Mouse (Mus musculus) left cerebral cortex, adult 2 months (tissue): ENCODE results near the gene Hdac9. TPM values are rescaled to one million over a fixed set of nuclear protein-coding genes. Genes with fewer than 3 reads are reported as not detected.

Source experiments
- DNase-seq, 2 experiments: peaks; one replicate each; pipeline ENCODE4 v3.0.0; 2021 to 2022; ENCODE audit warnings: low spot score in 2 of 2, mixed read lengths in 1 of 2; ENCODE audit errors: extremely low spot score in 1 of 2
- H3K27ac ChIP-seq: fragments of 200-600 bp; 2 replicates; pipeline ENCODE4 v1.8.1; 2022
- H3K4me3 ChIP-seq: fragments of 200-600 bp; 2 replicates; pipeline ENCODE4 v1.8.1; 2022
- CTCF ChIP-seq: fragments of 200-600 bp; IDR thresholded peaks from 2 replicates; pipeline ENCODE4 v1.8.1; 2022; ENCODE audit warnings: antibody characterized with exemption, mild to moderate bottlenecking, moderate library complexity
- intact Hi-C: fragments of 180-260 bp; cut with DNase I; formaldehyde crosslinking; loops from one replicate; pipeline ENCODE4 v1.15.1; 2025
- total RNA-seq, 2 experiments: library from RNA; stranded (reverse); gene quantifications; 2 replicates each; pipeline ENCODE4 v1.2.3; 2021

The Hdac9 gene
- total RNA-seq, 2 experiments from 2014 or later, result 58.1 to 59.7 TPM

- intact Hi-C loops, result no loop called here
- no peak for DNase-seq
- H3K4me3 ChIP-seq, result no peak overlapping the region
- no peak for TF ChIP-seq CTCF
- no peak overlapping the region for H3K27ac ChIP-seq
These were observed 632.0 kb downstream of the Hdac9 start for GRCm38 (mm10) chr12:34284888-34285287.

GRCm38 (mm10) chr12:34284396-34284795 lies 632.5 kb downstream of the Hdac9 start:
- no peak overlapping the region for H3K4me3 ChIP-seq
- intact Hi-C loops, result no loop called here
- H3K27ac ChIP-seq, result no peak overlapping the region
- no peak for DNase-seq
- TF ChIP-seq CTCF, result no peak

DNA sequence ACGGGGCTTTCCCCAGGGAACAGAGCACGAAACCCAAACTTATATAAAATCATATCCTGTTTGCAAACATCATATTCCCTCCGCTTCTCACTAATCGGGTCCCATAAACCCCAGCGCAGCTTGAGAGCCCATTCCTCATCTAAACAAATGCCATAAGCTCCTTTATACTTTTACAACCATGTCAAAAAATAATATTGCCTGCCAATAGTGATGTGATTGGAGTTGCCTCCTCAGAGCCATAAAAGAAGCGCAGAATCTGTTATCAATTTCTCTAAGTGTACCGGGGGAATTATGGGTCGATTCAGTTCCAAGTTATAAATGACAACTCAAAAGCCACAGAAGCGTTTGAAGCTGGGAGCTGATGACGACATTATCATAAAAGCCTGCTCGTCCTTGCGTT lies 638.1 kb downstream of the Hdac9 start:
- intact Hi-C loops, result no loop called here
- H3K4me3 ChIP-seq, result no peak overlapping the region
- no peak for TF ChIP-seq CTCF

DNA sequence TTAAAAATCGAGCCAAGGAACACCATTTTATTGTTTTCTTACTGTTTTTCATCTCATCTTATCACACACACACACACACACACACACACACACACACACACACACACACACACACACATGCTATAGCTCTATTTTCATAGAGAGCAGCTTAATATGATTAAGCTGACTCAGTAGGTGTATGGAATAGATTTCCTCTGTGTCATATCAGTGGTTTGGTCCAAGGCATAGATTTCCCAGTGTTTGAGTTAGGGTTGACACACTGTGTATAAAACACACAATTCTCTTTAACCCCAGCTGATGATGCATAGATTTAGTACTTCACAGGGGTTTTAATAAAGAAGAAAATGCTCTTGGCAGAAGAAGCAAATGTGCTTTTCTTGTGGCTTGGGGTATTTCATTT lies 643.1 kb downstream of the Hdac9 start:
- TF ChIP-seq CTCF, result no peak
- intact Hi-C loops, result no loop called here
- Histone ChIP-seq H3K27ac (no peak overlapping the region), H3K4me3 (no peak overlapping the region)
- DNase-seq, result no peak

More for the DNA sequence above, 638.1 kb downstream of the Hdac9 start:
- H3K27ac ChIP-seq, result no peak overlapping the region
- DNase-seq, result no peak

- DNase-seq, result no peak
- intact Hi-C loops, result no loop called here
- no peak for TF ChIP-seq CTCF
- no peak overlapping the region for H3K4me3 ChIP-seq
- H3K27ac ChIP-seq, result no peak overlapping the region
These were observed 646.8 kb downstream of the Hdac9 start for GRCm38 (mm10) chr12:34270096-34270495.

DNA sequence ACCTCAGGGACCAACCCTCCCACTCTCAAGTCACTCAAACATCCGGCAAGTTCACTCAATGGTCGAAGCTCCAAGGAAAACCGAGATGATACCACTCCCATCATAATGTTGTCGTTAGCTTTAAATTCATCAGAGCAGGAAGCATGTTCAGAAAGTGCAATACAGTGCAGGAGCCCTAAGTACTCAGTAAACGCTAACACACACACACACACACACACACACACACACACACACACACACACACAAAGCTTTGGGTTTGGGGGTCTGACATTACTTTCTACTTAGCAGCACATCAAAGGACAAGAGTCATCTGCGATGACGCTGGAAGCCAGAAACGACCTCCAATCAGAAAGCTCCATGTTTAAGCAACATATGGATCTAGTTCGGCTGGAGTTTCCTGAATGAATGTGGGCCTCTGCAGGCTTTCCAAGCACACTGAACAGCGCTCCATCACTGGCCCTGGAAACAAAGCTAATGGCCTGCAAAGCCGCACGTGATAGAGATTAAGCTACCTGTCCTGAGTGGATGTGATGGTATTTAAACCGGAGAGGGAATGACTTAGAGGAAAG lies 647.3 kb downstream of the Hdac9 start:
- H3K27ac ChIP-seq, result no peak overlapping the region
- no peak for DNase-seq
- intact Hi-C loops, result no loop called here
- H3K4me3 ChIP-seq, result no peak overlapping the region
- no peak for TF ChIP-seq CTCF

DNA sequence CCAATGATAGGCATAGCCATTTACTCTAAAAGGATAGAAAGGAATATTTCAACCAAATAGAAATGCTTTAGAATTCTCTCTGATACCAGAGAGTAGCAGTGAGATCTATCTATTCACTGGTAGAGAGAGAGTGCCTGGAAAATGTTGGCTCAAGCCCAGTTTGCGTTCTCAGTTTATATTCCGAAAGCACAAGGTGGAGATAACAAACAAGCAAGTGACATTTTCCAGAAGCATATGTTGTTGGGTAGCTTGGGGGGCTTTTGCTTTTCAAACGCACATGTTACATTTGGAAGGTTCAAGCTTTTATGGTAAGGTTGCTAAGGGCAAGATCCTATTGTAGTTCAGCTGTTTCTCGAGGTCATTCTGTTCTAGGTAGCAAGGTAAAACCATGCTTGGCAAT lies 657.2 kb downstream of the Hdac9 start:
- no peak for TF ChIP-seq CTCF
- Histone ChIP-seq H3K27ac (no peak overlapping the region), H3K4me3 (no peak overlapping the region)
- intact Hi-C loops, result no loop called here
- DNase-seq, result no peak

- no peak overlapping the region for H3K27ac ChIP-seq
- intact Hi-C loops, result no loop called here
- no peak for DNase-seq
- H3K4me3 ChIP-seq, result no peak overlapping the region
- no peak for TF ChIP-seq CTCF
These were observed 667.7 kb downstream of the Hdac9 start for GRCm38 (mm10) chr12:34249160-34249559.

GRCm38 (mm10) chr12:34248193-34249121 lies 668.4 kb downstream of the Hdac9 start:
- no peak for TF ChIP-seq CTCF
- DNase-seq, result no peak
- H3K27ac ChIP-seq, result no peak overlapping the region
- H3K4me3 ChIP-seq, result no peak overlapping the region
- intact Hi-C loops, result no loop called here

DNA sequence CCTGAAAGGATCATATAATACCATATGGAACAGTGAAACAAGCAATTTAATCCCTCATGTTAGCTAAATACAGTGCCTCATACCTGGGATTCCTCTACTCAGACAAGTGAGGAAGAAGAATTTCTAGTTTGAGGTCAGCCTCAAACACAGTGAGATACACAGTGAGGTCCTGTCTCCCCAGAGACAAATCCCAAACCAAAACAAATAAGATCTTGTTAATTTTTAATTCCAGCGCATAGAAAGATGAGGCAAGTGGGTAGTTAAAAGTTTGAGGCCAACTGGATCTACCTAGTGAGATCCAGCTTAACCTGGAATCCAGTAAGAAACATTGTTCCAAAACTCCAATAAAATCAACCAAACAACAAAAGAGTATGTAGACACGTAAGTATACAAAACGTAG lies 678.1 kb downstream of the Hdac9 start:
- H3K4me3 ChIP-seq, result no peak overlapping the region
- H3K27ac ChIP-seq, result no peak overlapping the region
- no peak for DNase-seq
- intact Hi-C loops, result no loop called here
- TF ChIP-seq CTCF, result no peak

DNA sequence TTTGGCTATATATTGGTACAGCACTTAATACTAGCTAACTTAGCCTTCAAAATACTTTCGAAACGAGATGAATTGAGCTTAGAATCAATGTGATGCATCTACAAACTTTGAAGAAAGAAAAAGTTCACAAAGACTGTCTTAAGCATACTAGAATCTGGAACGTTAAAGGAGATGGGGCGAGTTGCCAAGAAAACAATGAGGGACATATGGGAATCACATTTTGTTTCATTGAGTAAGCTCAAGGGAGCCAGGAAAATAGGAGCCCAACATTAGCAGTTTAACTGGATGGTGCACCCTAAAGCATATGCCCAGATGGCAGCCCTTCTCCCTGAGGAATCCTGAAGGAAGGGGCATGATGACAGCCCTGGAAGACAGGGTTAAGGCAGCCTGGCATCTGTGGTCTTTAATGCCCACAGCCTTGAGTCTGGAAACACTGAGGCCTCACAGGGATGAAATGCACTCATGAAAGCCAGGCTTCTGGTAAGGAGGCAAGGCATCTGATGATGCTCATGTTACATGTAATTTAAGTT lies 685.2 kb downstream of the Hdac9 start:
- DNase-seq, result no peak
- H3K27ac ChIP-seq, result no peak overlapping the region
- intact Hi-C loops, result no loop called here
- no peak for TF ChIP-seq CTCF
- H3K4me3 ChIP-seq, result no peak overlapping the region

GRCm38 (mm10) chr12:34224505-34224904 lies 692.4 kb downstream of the Hdac9 start:
- DNase-seq, result no peak
- H3K4me3 ChIP-seq, result no peak overlapping the region
- intact Hi-C loops, result no loop called here
- H3K27ac ChIP-seq, result no peak overlapping the region
- no peak for TF ChIP-seq CTCF
